Mouse (Mus musculus): Measurements from ENCODE around the gene Nrtn.
A peak's percentile ranks its signal among the peaks of the same experiment; 100 is the strongest.

DNA sequence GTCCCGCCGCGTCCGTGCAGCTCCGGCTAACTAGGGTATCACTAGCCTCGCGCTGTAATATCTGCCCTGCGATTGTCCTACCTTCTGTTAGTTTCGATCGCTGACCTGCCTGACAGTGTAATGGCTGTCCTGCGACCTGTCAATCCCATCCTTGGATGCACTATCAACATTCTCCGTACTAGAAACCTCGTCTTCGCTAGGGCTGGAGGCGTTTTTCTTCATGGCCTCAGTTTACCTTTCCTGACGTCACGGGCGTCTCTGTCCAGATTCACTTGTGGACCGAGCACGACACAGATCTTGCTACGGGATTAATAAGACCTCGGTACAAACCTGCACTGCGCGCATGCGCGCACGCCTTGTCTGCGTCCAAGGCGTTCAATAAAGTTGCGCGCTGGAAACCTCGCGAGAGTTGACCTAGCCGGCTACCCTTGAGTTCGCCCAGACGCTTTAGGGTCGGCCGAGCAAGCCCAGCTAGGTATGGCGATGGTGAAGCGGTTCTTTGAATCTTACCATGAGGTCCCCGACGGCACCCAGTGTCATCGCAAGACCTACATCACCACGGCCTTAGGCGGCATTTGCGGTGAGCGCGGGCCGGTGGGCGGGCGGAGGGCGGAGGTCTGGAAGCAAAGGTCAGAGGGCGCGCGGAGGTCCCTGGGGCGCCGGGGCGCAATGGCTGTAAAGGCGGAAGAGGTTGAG lies 39.8 kb downstream of the Nrtn start, which contains the start of the genes Ndufa11 and Vmac:
- no peak for TF ChIP-seq CTCF (conservative IDR thresholded peaks at IDR 0.05; ENCODE audit: insufficient read depth, insufficient read length, low read depth, low read length)
- TF ChIP-seq POLR2A (IDR thresholded peaks at IDR 0.05; ENCODE audit: low read depth, low read length) = peak; percentile 72

Data from kidney, adult 2 months (tissue).